Mouse (Mus musculus) forebrain, embryonic 12.5 days (tissue): ENCODE results near the gene Safb. TPM values are rescaled to one million over a fixed set of nuclear protein-coding genes. Genes with fewer than 3 reads are reported as not detected.

Experiments used
- ATAC-seq: fragments of 200-750 bp; cut with Nextera tagmentation; 2 replicates; pipeline ENCODE4 v1.8.0; 2017; ENCODE audit warnings: moderate TSS enrichment; ENCODE audit not compliant: low FRiP score
- H3K27ac ChIP-seq: fragments of 300-500 bp; sonication (generic); 2 replicates; pipeline ENCODE4 v1.5.1; 2016; ENCODE audit warnings: mild to moderate bottlenecking
- H3K27me3 ChIP-seq: fragments of 300-500 bp; sonication (generic); 2 replicates; pipeline ENCODE4 v1.6.1; 2016; ENCODE audit warnings: mild to moderate bottlenecking
- H3K36me3 ChIP-seq: fragments of 300-500 bp; sonication (generic); replicated peaks from 2 replicates; pipeline ENCODE4 v1.6.1; 2016; ENCODE audit warnings: mild to moderate bottlenecking
- H3K4me1 ChIP-seq: fragments of 300-500 bp; sonication (generic); 2 replicates; pipeline ENCODE4 v1.6.1; 2016
- H3K4me2 ChIP-seq: fragments of 300-500 bp; sonication (generic); 2 replicates; pipeline ENCODE4 v1.6.1; 2016; ENCODE audit warnings: mild to moderate bottlenecking, moderate library complexity
- H3K4me3 ChIP-seq: fragments of 300-500 bp; sonication (generic); replicated peaks from 2 replicates; pipeline ENCODE4 v1.5.1; 2016; ENCODE audit warnings: mild to moderate bottlenecking
- H3K9ac ChIP-seq: fragments of 300-500 bp; sonication (generic); 2 replicates; pipeline ENCODE4 v1.6.1; 2016; ENCODE audit warnings: mild to moderate bottlenecking
- H3K9me3 ChIP-seq: fragments of 300-500 bp; sonication (generic); 2 replicates; pipeline ENCODE4 v1.6.1; 2016
- WGBS: fragments of 180-500 bp; shearing (Covaris S2); methylation state at CpG from one replicate; pipeline ENCODE4 v1.1.7; 2016; 5-methylcytosine and 5-hydroxymethylcytosine counted together
- polyA plus RNA-seq: library from polyadenylated mRNA; unstranded; fragments of >200 nt; fragmentation: Nextera tagmentation; extraction: Ambion mirVana; gene quantifications from 2 replicates; pipeline ENCODE4 v1.2.1, GENCODE M21; 2016

Safb gene
- polyA plus RNA-seq: 180 and 187 TPM in 2 replicates

DNA sequence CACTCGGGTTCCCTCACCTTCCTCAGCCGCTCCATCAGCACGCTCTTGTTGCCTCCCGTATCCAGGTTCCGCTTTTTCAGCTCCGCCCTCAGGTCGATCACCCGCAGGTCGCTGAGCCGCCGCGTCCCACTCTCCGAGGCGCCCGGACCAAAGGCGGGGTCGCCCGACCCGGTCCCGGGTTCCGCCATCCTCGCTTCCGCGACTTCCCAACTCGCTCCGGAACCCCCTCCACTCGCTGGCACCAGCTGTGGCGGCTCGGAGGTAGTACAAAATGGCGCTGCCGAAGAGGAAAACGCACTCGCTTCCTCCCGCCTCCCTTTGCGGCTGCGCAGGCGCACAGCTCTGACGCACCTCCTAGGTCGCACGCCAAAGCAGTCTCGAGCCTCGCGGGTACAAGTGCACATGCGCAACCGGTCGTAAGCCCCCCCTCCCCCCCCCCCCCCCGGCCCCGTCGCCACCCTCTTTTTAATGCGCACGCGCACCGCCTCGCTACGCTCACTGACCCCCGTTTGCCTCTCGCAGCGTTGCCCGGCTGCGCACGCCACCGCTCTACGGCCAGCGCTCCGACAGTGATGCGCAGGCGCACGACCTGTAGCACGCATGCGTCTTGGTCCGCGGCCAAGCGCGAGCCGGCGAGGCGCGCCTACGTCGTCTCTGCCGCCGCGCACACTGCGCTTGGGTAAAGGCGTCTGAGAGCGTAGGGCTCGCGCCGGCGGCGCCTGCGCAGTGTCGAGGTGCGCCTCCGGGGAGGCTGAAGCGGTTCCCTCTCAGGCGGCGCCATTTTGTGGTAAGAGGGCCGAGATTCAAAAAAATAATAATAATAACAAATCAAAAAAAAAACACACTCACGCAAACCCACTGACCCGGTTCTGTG lies at the start of gene Safb, which contains the start of gene Safb2:
TSS of gene Safb (plus strand) at position 569 of the 874 bp plus-strand sequence.
TSS of gene Safb2 (minus strand) at position 329 of the 874 bp plus-strand sequence.
- under 1% methylated on average over 84 of the region's 101 CpGs for WGBS
- Histone ChIP-seq H3K4me1 (peaks cover 57% of the 10 kb centered on the region), H3K4me2 (peak within 1 kb of the TSS; percentile 97), H3K9me3 (no peaks in the 10 kb centered on the region), H3K9ac (peak within 1 kb of the TSS; percentile 91), H3K36me3 (peaks cover 68% of the 10 kb centered on the region), H3K27ac (peak within 1 kb of the TSS; percentile 95), H3K4me3 (peak within 1 kb of the TSS; percentile 93), H3K27me3 (no peaks in the 10 kb centered on the region)
- peak; percentile 95 for ATAC-seq

DNA sequence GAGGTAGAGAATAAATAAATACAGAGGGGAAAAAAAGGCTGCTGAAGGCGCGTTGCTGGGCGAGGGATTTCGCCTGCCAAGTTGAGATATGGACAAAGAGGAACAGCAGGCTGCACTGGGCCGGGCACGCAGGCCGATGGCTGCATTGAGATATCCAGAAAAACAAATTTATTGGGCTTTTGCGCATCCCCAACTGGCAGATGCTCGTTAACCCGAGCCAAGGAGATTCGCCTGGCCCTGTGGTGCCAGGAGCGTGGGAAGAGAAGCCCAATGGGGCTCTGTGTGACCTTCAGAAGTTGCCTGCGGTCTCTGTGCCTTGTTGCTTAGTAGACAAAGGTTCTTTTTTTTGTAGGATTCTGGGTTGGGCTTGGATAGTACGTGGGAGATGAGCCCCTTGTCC lies 48.4 kb upstream of the Safb start:
- H3K4me2 ChIP-seq: no peak overlapping the region
- no peak overlapping the region for H3K9ac ChIP-seq
- ATAC-seq: peak; percentile 19; the same call in 1 of the 2 replicates
- H3K9me3 ChIP-seq: no peaks in the 10 kb centered on the region
- H3K27me3 ChIP-seq: no peaks in the 10 kb centered on the region
- WGBS: 32% methylated on average over 14 of the region's 14 CpGs
- no peak overlapping the region for H3K4me3 ChIP-seq
- no peaks in the 10 kb centered on the region for H3K36me3 ChIP-seq
- H3K4me1 ChIP-seq: peaks cover 50% of the 10 kb centered on the region
- H3K27ac ChIP-seq: peak overlapping the region; percentile 81

DNA sequence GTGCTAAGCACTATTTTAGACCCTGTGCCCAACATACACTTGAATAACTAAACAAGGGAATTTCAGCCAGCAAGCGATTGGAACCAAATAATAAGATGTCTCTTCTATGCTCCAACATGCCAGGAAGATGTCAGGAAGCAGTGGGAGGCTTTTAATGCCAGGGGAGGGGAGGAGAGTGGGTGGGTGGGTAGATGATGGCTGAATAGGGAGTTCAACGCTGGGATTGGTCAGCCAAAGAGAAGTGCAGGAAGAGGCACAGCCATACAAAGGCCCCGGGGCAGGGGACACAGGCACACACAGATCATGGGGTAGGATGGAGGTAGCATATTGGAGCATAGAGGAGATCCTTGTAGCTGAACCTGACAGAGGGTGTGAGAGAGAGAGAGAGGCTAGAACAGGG lies 47.8 kb upstream of the Safb start:
- no peak for ATAC-seq
- Histone ChIP-seq H3K4me3 (no peak overlapping the region), H3K4me1 (peaks cover 50% of the 10 kb centered on the region)

DNA sequence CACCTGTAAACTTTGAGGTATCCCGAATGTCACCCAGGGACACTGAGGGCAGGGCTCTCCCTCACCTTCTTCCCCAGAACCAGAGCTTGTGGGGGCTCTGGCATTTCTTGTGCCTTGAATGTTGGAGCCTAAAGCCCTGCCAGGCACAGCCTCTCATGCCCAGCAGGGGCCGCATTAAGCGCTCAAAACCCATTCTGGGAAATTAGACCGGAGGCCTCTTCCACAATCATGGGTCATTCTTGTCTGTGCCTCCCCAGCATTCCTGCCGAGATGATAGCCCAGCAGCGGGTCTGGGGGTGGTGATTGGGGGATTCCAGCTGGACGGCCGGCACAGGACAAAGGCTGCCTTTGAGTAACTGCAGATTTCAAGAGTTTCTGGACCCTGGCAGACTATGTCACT lies 46.7 kb upstream of the Safb start:
- peak; percentile 62 for ATAC-seq
- Histone ChIP-seq H3K9me3 (no peaks in the 10 kb centered on the region), H3K4me2 (no peak overlapping the region), H3K4me1 (peaks cover 57% of the 10 kb centered on the region), H3K36me3 (no peaks in the 10 kb centered on the region), H3K27me3 (no peaks in the 10 kb centered on the region), H3K9ac (no peak overlapping the region), H3K27ac (peak overlapping the region; percentile 74), H3K4me3 (no peak overlapping the region)
- 5% methylated on average over 8 of the region's 8 CpGs for WGBS

More for the DNA sequence above, 47.8 kb upstream of the Safb start:
- 48% methylated on average over 3 of the region's 3 CpGs for WGBS
- Histone ChIP-seq H3K4me2 (no peak overlapping the region), H3K27me3 (no peaks in the 10 kb centered on the region), H3K9me3 (no peaks in the 10 kb centered on the region), H3K27ac (peak overlapping the region; percentile 81), H3K36me3 (no peaks in the 10 kb centered on the region), H3K9ac (no peak overlapping the region)

DNA sequence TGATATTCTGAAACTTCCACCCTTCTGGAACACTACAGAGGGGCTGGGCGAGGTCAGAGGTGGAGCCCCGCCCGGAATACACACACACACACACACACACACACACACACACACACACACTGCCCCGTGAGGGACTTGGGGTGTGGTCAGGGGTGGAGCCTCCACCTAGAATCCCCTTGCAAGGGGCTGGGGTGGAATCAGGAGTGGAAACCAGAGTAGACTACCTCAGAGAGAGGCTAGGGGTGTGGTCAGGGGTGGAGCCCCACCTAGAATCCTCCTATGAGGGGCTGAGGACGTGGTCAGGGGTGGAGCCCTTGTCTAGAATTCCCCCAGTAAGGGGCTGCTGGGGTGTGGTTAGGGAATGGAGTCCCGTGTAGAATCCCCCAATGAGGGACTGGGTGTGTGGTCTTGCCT lies 44.1 kb upstream of the Safb start:
- Histone ChIP-seq H3K4me1 (peaks cover 55% of the 10 kb centered on the region), H3K27ac (no peak overlapping the region)

DNA sequence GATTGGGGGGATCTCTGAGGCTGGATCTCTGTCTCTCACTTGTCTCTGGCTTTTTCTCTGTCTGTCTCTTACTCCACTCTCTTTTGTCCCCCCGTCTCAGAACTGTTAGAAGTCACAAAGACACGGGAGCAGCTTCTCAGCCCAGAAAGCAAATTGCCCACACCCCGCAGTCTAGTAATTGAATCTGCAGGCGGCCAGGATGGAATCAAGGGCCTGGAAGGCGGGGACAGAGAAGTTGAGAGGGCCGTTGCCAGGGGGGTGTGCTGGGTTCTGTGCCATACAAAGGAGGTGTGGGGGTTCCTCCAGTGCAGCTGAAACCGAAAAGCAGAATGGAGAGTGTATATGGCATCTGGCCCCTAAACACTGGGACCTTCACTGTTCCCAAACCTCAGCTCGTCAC lies 41.9 kb upstream of the Safb start:
- H3K4me3 ChIP-seq: no peak overlapping the region
- no peaks in the 10 kb centered on the region for H3K36me3 ChIP-seq
- WGBS: 20% methylated on average over 8 of the region's 8 CpGs
- H3K4me1 ChIP-seq: peaks cover 47% of the 10 kb centered on the region
- H3K27me3 ChIP-seq: no peaks in the 10 kb centered on the region
- H3K9ac ChIP-seq: no peak overlapping the region
- H3K9me3 ChIP-seq: no peaks in the 10 kb centered on the region
- H3K27ac ChIP-seq: peak overlapping the region; percentile 77
- 0 out of 2 replicates have a peak, but pooled peaks have one; percentile 18 for ATAC-seq
- no peak overlapping the region for H3K4me2 ChIP-seq

More for the DNA sequence above, 44.1 kb upstream of the Safb start:
- Histone ChIP-seq H3K9me3 (no peaks in the 10 kb centered on the region), H3K27me3 (no peaks in the 10 kb centered on the region), H3K36me3 (no peaks in the 10 kb centered on the region), H3K9ac (no peak overlapping the region), H3K4me3 (no peak overlapping the region), H3K4me2 (no peak overlapping the region)
- ATAC-seq: no peak
- WGBS: 59% methylated on average over 6 of the region's 6 CpGs

DNA sequence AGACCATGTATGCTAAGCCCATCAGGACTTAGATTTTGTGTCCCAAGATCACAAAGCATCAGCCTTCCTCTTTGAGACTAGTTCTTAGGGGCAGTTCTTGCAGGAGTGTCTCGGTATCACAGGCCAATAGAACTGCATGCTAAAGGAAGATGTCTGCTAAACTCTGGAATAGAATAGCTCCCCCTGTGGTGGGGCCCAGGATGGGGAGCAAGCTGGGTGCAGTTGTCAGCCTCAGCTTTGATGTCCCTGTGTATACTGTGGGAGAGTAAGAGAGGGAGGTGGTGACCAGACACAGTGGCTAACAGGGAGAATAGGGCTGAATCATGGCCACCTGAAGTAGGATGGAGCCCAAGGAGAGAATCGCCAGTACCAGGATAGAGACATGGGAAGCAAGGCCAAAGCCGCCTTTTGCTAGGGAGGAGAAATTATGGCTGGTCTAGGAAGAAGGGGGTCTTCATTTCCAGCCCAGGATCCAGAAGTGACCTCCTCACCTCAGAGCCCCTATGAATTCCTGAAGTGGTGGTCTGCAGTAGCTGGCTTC lies 40.9 kb upstream of the Safb start:
- Histone ChIP-seq H3K36me3 (no peaks in the 10 kb centered on the region), H3K4me1 (peaks cover 47% of the 10 kb centered on the region), H3K9ac (no peak overlapping the region), H3K9me3 (no peaks in the 10 kb centered on the region), H3K4me3 (no peak overlapping the region), H3K27me3 (no peaks in the 10 kb centered on the region), H3K4me2 (no peak overlapping the region), H3K27ac (peak overlapping the region; percentile 77; the same call in 1 of the 2 replicates)
- no peak for ATAC-seq
- WGBS: 87% methylated on average over 3 of the region's 3 CpGs

DNA sequence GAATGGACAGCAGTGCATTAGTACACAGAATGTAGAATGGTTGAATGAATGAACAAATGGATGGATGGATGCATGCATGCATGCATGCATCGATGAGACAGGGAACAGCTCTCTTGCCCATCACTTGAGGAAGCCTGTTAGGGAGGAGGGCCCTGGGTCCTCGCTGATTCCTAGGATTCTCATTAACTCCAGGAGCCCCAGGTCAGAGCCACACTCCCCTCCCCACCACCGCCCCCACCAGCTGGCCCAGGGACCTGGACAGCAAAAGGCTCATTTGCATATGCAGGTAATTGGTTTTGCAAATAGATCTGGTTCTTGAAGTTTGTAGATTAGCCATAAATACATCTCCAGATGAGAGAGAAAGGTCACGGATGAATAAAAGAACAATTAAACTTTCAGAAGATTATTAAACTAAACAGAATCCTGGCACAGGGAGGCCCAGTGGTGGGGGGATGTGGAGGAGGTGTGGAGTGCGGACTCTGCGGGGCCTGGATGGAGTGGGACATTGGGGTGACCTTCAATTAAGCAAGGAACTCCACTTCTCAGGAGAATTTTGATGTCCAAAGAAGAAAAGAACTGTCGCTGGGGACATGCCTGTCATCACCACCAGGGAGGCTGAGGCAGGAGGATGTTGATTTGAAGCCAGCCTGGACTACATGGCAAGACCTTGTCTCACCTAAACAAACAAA lies 39.8 kb upstream of the Safb start:
- H3K27ac ChIP-seq: no peak overlapping the region
- no peak overlapping the region for H3K4me2 ChIP-seq
- peaks cover 45% of the 10 kb centered on the region for H3K4me1 ChIP-seq
- 78% methylated on average over 7 of the region's 7 CpGs for WGBS
- no peak for ATAC-seq
- no peaks in the 10 kb centered on the region for H3K36me3 ChIP-seq
- no peak overlapping the region for H3K4me3 ChIP-seq
- no peaks in the 10 kb centered on the region for H3K9me3 ChIP-seq
- no peaks in the 10 kb centered on the region for H3K27me3 ChIP-seq
- no peak overlapping the region for H3K9ac ChIP-seq

DNA sequence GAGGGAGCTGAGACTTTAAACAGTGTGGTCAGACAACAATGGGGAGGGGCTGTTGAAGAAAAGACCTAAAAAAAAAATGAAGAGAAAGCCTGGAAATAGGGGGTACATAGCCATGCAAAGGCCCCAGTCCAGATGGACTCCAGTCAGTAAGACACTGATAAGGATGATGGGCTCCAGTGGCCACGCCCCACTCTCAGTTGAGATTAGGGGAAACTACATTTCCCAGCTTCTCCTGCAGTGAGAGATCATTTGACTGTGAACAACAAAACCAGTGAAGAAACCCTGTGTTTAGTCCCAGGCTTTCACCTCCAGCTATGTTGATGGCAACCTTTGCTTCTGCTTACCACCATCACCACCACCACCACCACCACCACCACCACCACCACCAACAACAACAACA lies 38.7 kb upstream of the Safb start:
- no peaks in the 10 kb centered on the region for H3K9me3 ChIP-seq
- no peaks in the 10 kb centered on the region for H3K27me3 ChIP-seq
- WGBS: 87% methylated on average over 1 of the region's 1 CpGs
- no peak for ATAC-seq
- peaks cover 44% of the 10 kb centered on the region for H3K4me1 ChIP-seq
- H3K4me3 ChIP-seq: no peak overlapping the region
- H3K27ac ChIP-seq: 0 out of 2 replicates have a peak overlapping the region, but pooled peaks have one; percentile 15
- no peak overlapping the region for H3K9ac ChIP-seq
- no peak overlapping the region for H3K4me2 ChIP-seq
- no peaks in the 10 kb centered on the region for H3K36me3 ChIP-seq

DNA sequence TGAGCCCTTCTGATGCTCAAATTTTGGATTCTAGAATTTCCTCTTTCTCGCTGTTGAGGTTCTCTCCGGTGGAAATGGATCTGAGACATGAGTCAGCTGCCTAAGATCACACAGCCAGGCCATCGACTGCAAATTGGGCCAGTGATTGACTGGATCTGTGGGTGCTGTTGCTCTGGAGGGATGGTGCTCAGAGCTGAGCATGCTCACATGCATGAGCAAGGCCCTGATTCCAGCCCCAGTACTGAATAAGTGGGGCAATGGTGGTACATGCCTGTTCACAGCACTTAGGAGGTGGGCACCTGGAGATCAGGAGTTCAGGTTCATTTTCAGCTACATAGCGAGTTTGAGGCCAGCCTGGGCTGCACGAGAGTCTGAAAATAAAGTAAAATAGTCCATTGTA lies 38.0 kb upstream of the Safb start:
- Histone ChIP-seq H3K36me3 (no peaks in the 10 kb centered on the region), H3K27ac (peak overlapping the region; percentile 59), H3K4me3 (no peak overlapping the region), H3K27me3 (no peaks in the 10 kb centered on the region), H3K9ac (no peak overlapping the region), H3K9me3 (no peaks in the 10 kb centered on the region), H3K4me1 (peaks cover 50% of the 10 kb centered on the region), H3K4me2 (no peak overlapping the region)
- WGBS: 88% methylated on average over 5 of the region's 5 CpGs
- no peak for ATAC-seq

DNA sequence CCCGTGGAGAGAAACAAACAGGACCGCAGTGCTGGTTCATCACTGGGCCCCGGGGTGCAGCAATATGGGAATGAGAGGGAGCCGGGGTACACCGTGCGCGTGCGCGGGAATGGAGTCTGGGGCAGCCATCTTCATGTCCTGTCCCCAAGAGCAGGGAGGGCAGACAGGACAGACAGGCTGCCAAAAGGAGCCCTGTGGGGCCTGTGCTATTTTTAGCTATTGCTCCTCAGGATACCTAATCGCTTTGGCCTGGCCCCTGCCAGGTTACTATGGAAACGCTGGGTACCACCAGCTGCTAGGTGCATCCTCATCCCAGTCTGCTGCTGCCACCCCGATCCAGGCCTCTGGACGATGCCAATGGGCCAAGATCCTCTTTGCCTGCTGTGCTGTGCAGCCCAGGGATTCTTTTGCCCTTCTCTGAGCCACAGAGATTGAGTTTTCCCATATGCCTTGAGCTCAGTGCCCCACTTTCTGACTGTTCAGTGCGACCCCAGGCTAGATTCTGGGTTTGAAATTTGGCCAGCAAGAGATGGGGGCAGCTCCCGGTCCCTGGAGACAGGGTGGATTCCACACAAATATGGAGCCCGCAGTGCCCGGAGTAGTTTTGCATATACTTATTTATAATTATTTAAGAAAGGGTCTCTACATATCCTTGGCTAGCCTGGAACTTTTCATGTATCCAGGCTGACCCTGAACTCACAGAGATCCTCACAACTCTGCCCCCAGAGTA lies 37.3 kb upstream of the Safb start:
- no peak for ATAC-seq
- no peak overlapping the region for H3K9ac ChIP-seq

More for the DNA sequence above, 37.3 kb upstream of the Safb start:
- Histone ChIP-seq H3K4me1 (peaks cover 57% of the 10 kb centered on the region), H3K27me3 (no peaks in the 10 kb centered on the region), H3K36me3 (no peaks in the 10 kb centered on the region), H3K27ac (peak overlapping the region; percentile 59), H3K4me2 (no peak overlapping the region), H3K4me3 (no peak overlapping the region), H3K9me3 (no peaks in the 10 kb centered on the region)
- WGBS: 60% methylated on average over 17 of the region's 17 CpGs
